Mouse (Mus musculus) lung, adult 2 months (tissue): Measurements from ENCODE around the gene Ube2i.

Experiments
- CTCF ChIP-seq: fragments of 200-500 bp; IDR thresholded peaks from 2 replicates; pipeline ENCODE4 v1.5.1; 2011; ENCODE audit warnings: mild to moderate bottlenecking, low read length, control low read depth; ENCODE audit not compliant: insufficient read depth
- POLR2A ChIP-seq: fragments of 200-500 bp; IDR thresholded peaks from 2 replicates; pipeline ENCODE4 v1.6.1; 2011; ENCODE audit warnings: low read depth, mild to moderate bottlenecking, control low read depth, low read length, borderline replicate concordance; ENCODE audit errors: extremely low read depth

GRCm38 (mm10) chr17:25322930-25323329 lies 48.5 kb upstream of the Ube2i start:
- TF ChIP-seq CTCF (no peak), POLR2A (no peak)
